Mouse (Mus musculus): Measurements from ENCODE around the gene Rundc1. TPM values are rescaled to one million over a fixed set of nuclear protein-coding genes. Genes with fewer than 3 reads are reported as not detected.

Gene Rundc1
- total and polyA plus RNA-seq, 3 experiments, result 6.8 to 13.5 (median 10.7) TPM

DNA sequence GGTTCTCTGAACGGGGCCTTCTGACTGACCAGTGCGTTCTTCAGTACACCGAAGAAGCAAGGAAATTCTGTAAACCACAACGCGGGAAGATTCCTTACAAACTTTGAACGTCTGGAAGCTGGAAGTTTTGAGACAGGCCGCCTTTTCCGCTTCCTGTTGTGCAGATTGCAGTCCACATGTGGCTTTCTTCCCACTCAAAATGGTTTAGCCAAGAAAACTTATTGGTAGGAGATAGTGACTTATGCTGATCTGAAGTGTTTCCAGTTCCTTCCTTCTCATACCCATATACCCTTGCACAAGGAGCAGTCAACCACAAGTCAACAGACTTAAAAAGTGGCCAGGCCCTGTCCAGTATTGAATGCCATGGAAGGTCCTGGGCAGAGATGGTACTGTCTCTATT, 1.3 kb downstream of the Rundc1 start:
- Histone ChIP-seq H3K9ac (ENCODE audit: insufficient read depth, low read depth) (peak overlapping the region; percentile 60; the same call in 1 of the 2 replicates), H3K4me1 (ENCODE audit: control insufficient read depth in 1 of 2, insufficient read depth in 2 of 2) (peaks cover 11 to 34% of the 10 kb centered on the region in 2 experiments), H3K36me3 (replicated peaks in 1 of 2; ENCODE audit: control insufficient read depth in 1 of 2, insufficient read depth in 1 of 2, low read length in 1 of 2) (peaks cover 13 to 36% of the 10 kb centered on the region in 2 experiments), H3K4me3 (replicated peaks in 1 of 3; ENCODE audit: low read depth in 2 of 3, low read length in 2 of 3, poor library complexity in 1 of 3) (peak overlapping the region; percentile 78 to 92 (median 80)), H3K9me3 (replicated peaks; ENCODE audit: low read length) (peaks cover 2% of the 10 kb centered on the region), H3K27me3 (replicated peaks) (no peaks in the 10 kb centered on the region), H3K27ac (ENCODE audit: insufficient read depth, low read depth) (no peak overlapping the region), H3K79me2 (replicated peaks; ENCODE audit: control insufficient read depth, extremely low read depth, insufficient read depth, poor library complexity, severe bottlenecking) (peaks cover 7% of the 10 kb centered on the region), H3K4me2 (ENCODE audit: insufficient read depth, low read depth, poor library complexity, severe bottlenecking) (peak overlapping the region; percentile 70)
- dilution Hi-C loops (cut with MboI; ENCODE audit: extremely low pct_ligation_motif_present, extremely low pct_unique_long_range_greater_than_20kb, low sequenced_read_pairs) (no loop called here), in situ Hi-C loops (cut with MboI; ENCODE audit: low pct_ligation_motif_present, low pct_unique_long_range_greater_than_20kb, low sequenced_read_pairs) (no loop called here)
- no peak for DNase-seq (ENCODE audit: extremely low read depth)
- no peak for TF ChIP-seq E2F4 (IDR thresholded peaks at IDR 0.05; ENCODE audit: insufficient replicate concordance, low read depth, low read length)
- TF ChIP-seq CTCF (conservative IDR thresholded peaks at IDR 0.05 in 1 of 2, IDR thresholded peaks at IDR 0.05 in 1 of 2; ENCODE audit: low read depth in 2 of 2, low read length in 2 of 2), result no peak
- peak; percentile 26; the same call in 1 of the 2 replicates for TF ChIP-seq MXI1 (IDR thresholded peaks at IDR 0.05; ENCODE audit: low read depth, low read length)

DNA sequence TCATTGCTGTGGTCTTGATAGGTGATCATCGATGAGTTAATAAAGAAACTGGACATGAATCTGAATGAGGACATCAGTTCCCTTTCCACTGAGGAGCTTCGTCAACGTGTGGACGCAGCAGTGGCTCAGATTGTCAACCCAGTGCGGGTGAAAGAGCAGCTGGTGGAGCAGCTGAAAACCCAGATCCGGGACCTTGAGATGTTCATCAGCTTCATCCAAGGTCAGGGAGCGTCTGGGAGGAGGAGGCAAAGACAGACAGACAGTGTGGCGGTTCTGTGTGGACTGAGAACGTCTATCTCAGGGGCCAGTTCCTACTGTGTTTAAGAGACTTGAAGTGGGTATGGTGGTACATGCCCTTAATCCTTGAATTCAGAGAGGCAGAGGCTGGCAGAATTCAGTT, 6.4 kb downstream of the Rundc1 start:
- peaks cover 3% of the 10 kb centered on the region; the same call in 1 of the 2 replicates for H3K79me2 ChIP-seq (replicated peaks; ENCODE audit: control insufficient read depth, extremely low read depth, insufficient read depth, poor library complexity, severe bottlenecking)
- TF ChIP-seq CHD1 (IDR thresholded peaks at IDR 0.05; ENCODE audit: low read depth, low read length) (no peak), MAX (IDR thresholded peaks at IDR 0.05; ENCODE audit: low read length) (no peak), TBP (conservative IDR thresholded peaks at IDR 0.05; ENCODE audit: low read depth, low read length) (no peak), USF2 (conservative IDR thresholded peaks at IDR 0.05; ENCODE audit: low read depth, low read length) (no peak), MEF2A (IDR thresholded peaks at IDR 0.05; ENCODE audit: borderline replicate concordance, low read depth, low read length) (no peak), NRF1 (IDR thresholded peaks at IDR 0.05; ENCODE audit: low read depth, low read length) (no peak), USF1 (IDR thresholded peaks at IDR 0.05; ENCODE audit: low read depth, low read length) (no peak), ZC3H11A (IDR thresholded peaks at IDR 0.05; ENCODE audit: low read depth, low read length) (no peak), GABPA (IDR thresholded peaks at IDR 0.05; ENCODE audit: insufficient replicate concordance, low read depth, low read length) (no peak), IRF4 (IDR thresholded peaks at IDR 0.05; ENCODE audit: low read depth, low read length) (no peak), ELF1 (IDR thresholded peaks at IDR 0.05; ENCODE audit: low read depth, low read length) (no peak), RAD21 (IDR thresholded peaks at IDR 0.05; ENCODE audit: low read depth, low read length) (no peak), ZKSCAN1 (IDR thresholded peaks at IDR 0.05; ENCODE audit: borderline replicate concordance, low read depth, low read length) (no peak)
- H3K4me1 ChIP-seq (ENCODE audit: control insufficient read depth in 1 of 2, insufficient read depth in 2 of 2), result peaks cover 3 to 11% of the 10 kb centered on the region in 2 experiments; a peak in 2 of 4 replicates
- no peaks in the 10 kb centered on the region for H3K27me3 ChIP-seq (replicated peaks)
- peaks cover 56 to 82% of the 10 kb centered on the region in 2 experiments for H3K36me3 ChIP-seq (replicated peaks in 1 of 2; ENCODE audit: control insufficient read depth in 1 of 2, insufficient read depth in 1 of 2, low read length in 1 of 2)
- H3K4me3 ChIP-seq (replicated peaks in 1 of 3; ENCODE audit: low read depth in 2 of 3, low read length in 2 of 3, poor library complexity in 1 of 3), result no peak overlapping the region
- H3K9ac ChIP-seq (ENCODE audit: insufficient read depth, low read depth), result no peak overlapping the region
- in situ Hi-C loops (cut with MboI; ENCODE audit: low pct_ligation_motif_present, low pct_unique_long_range_greater_than_20kb, low sequenced_read_pairs), result no loop called here
- no peak overlapping the region for H3K27ac ChIP-seq (ENCODE audit: insufficient read depth, low read depth)
- DNase-seq (ENCODE audit: extremely low read depth), result no peak
- dilution Hi-C loops (cut with MboI; ENCODE audit: extremely low pct_ligation_motif_present, extremely low pct_unique_long_range_greater_than_20kb, low sequenced_read_pairs), result no loop called here
- H3K4me2 ChIP-seq (ENCODE audit: insufficient read depth, low read depth, poor library complexity, severe bottlenecking), result no peak overlapping the region
- peaks cover 2% of the 10 kb centered on the region for H3K9me3 ChIP-seq (replicated peaks; ENCODE audit: low read length)

Measured in CH12.LX (cell line).